Mouse (Mus musculus) Patski (cell line): ENCODE measurements around the gene Tshb. TPM values are rescaled to one million over a fixed set of nuclear protein-coding genes. Genes with fewer than 3 reads are reported as not detected.

Experiments
- ATAC-seq: fragments of 100-300 bp; one replicate; pipeline ENCODE4 v1.8.0; 2021
- CTCF ChIA-PET: fragments of 350-600 bp; sonication (Branson Sonifier 250); formaldehyde crosslinking; loops from one replicate; lab custom pipeline; 2022; ENCODE audit warnings: inconsistent platforms; lab: Charles Lee
- POLR2A ChIA-PET: fragments of 350-600 bp; sonication (Branson Sonifier 250); formaldehyde crosslinking; loops from one replicate; lab custom pipeline; 2022; ENCODE audit warnings: antibody characterized with exemption, inconsistent platforms; lab: Charles Lee
- DNase-seq: peaks from one replicate; pipeline ENCODE4 v3.0.0-alpha.2; 2011; ENCODE audit warnings: low read depth, low spot score
- H3K27me3 ChIP-seq: fragments of 371-371 bp; one replicate; pipeline ENCODE4 v1.5.1; 2021
- CTCF ChIP-seq: fragments of 100-300 bp; IDR thresholded peaks from one replicate; pipeline ENCODE4 v1.5.1; 2021
- in situ Hi-C: fragments of 300-500 bp; cut with MboI; formaldehyde crosslinking; loops from 3 replicates; pipeline ENCODE4 v1.11.1; 2018; ENCODE audit warnings: low pct_unique_long_range_greater_than_20kb, mixed read lengths
- polyA plus RNA-seq: library from polyadenylated mRNA; unstranded; gene quantifications from one replicate; pipeline ENCODE4 v1.2.3, GENCODE M21; 2021

The Tshb gene
- polyA plus RNA-seq, 1 experiment from 2014 or later, result not detected

DNA sequence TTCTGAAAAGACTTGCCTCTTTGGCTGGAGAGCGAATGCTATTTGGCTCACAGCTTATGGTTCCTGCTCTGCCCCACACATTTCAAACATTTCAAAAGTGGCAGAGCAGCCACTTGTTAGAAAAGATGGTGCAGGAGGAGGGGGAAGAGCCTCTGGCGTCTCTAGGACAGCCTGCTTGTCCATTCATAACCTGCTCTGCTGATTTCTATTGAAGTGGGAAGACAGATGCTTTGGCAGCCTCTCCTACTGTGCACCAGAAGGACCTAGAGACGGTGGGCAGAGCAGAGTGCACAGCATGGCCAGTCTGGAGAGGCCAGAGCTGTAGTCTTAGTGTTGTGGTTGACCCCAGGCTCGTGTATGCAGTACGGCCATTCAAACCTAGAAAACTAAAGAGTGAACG, 43.6 kb downstream of the Tshb start:
- ChIA-PET CTCF (interaction anchor here (0.9 to 1.0 kb wide), 2 partner anchors 24 to 25 kb away, joined by 3 to 4 read pairs; no protein-coding TSS in a partner anchor), POLR2A (no interaction called here)
- no peak for TF ChIP-seq CTCF
- ATAC-seq (no peak), DNase-seq (no peak)
- in situ Hi-C loops, result loop anchor here (25.0 kb wide), 1 partner anchor 623 kb away; no protein-coding TSS in a partner anchor
- H3K27me3 ChIP-seq, result peaks cover 9% of the 10 kb centered on the region

DNA sequence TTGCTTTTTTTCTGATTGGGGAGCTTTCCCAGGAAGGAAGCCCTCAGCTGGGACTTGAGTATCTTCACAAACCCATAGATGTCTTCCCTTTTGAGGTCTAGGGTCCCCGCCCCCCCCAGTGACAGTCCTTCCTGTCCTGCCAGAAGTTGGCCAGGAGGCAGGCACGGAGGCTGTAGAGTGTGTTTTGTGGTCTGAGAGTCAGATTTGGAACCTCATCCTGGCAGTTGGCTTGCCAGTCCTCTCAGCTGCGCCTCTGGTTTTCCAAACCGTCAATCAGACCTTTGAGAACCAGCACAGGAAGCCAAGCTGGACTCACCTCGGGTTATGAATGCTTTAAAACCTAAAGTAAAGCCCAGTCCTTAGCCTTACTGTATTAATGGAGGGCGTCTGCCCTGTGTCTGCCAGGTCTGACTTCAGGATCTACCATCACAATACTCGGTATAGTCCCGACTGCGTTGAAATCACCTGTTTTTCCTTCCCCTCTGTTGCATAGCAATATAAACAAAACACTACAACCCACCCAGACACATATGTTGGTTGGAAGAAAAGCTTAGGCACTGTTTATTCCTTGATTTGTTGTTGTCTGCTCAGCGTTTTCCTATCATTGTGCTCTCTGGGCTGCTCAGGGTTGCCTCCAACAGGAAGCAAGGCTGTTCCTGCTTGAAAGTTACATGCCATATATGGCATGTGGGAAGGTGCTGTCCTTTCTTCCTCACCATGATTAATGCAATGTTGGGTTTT, 44.2 kb downstream of the Tshb start:
- peaks cover 12% of the 10 kb centered on the region for H3K27me3 ChIP-seq
- ChIA-PET POLR2A (no interaction called here), CTCF (interaction anchor here (0.8 to 1.0 kb wide), 3 partner anchors 17 to 24 kb away, joined by 3 to 4 read pairs (median 3); no protein-coding TSS in a partner anchor)
- TF ChIP-seq CTCF, result no peak
- in situ Hi-C loops, result loop anchor here (25.0 kb wide), 1 partner anchor 624 kb away; no protein-coding TSS in a partner anchor
- ATAC-seq (no peak), DNase-seq (no peak)

DNA sequence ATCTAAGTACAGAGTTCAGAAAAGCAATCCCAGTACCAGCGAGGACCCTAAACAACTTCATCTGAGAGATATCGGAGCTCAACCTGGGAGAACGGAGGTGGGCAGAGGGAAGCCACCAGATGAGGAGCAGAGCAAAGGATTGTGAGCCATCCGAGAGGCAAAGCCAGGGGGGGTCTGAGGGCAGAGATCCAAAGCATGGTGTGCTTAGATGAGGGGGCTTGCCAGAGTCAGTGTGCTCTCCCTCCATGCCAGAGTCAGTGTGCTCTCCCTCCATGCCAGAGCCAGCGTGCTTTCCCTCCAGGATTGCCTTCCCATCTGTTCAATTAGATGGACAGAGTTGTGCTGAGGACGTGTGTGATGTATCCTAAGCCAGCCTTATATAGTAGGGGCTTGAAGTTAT, 45.4 kb downstream of the Tshb start:
- POLR2A ChIA-PET, result interaction anchor here (1.1 kb wide), 1 partner anchor 10 kb away, joined by 4 read pairs; no protein-coding TSS in a partner anchor
- no peak for TF ChIP-seq CTCF
- peaks cover 17% of the 10 kb centered on the region for H3K27me3 ChIP-seq
- in situ Hi-C loops, result loop anchor here (25.0 kb wide), 1 partner anchor 625 kb away; no protein-coding TSS in a partner anchor
- ATAC-seq, result no peak
- no peak for DNase-seq
- CTCF ChIA-PET, result no interaction called here

DNA sequence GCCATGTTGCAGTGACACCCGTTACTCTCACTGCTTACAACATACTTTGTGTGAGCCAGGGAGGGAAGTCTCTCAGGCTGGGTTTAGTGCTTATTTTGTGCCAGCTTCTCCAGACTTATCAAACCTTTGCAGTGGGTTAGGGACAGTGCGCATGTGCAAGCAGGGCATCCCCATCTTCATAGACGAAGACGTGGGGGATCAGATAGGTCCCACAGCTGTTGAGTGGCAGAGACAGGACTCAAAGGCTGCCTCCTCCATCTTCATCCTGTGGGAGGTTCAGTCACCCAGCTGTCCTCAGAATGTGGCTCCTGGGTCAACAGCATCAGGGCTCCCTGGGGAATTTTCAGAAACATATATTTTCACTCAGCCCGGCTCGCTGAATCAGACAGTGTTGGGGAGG, 46.1 kb downstream of the Tshb start:
- in situ Hi-C loops, result loop anchor here (25.0 kb wide), 1 partner anchor 626 kb away; no protein-coding TSS in a partner anchor
- CTCF ChIA-PET, result interaction anchor here (2.0 kb wide), 1 partner anchor 8 kb away, joined by 6 read pairs; no protein-coding TSS in a partner anchor
- DNase-seq (no peak), ATAC-seq (no peak)
- POLR2A ChIA-PET, result interaction anchor here (1.1 kb wide), 1 partner anchor 9 kb away, joined by 4 read pairs; no protein-coding TSS in a partner anchor
- no peak for TF ChIP-seq CTCF
- H3K27me3 ChIP-seq, result peaks cover 17% of the 10 kb centered on the region

DNA sequence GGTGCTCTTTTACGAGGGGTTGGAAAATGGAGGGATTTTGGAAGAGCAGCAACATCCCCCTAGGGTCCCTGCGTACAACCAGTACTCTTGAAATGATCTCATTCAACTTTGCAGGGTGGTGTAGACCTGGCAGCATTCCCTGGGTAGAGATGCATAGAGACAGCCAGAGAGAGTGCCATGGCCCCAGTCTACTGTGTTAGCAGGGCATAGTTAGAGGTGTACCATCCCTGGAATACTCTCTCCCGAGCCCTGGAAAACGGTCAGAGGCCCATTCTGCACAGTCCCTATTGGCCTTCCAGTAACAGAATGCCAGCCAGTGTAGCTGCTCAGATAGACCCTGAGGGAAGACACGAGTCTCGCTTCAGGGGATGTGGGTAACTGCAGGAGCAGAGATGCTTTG, 46.9 kb downstream of the Tshb start:
- CTCF ChIA-PET, result interaction anchor here (2.0 kb wide), 1 partner anchor 9 kb away, joined by 6 read pairs; no protein-coding TSS in a partner anchor

DNA sequence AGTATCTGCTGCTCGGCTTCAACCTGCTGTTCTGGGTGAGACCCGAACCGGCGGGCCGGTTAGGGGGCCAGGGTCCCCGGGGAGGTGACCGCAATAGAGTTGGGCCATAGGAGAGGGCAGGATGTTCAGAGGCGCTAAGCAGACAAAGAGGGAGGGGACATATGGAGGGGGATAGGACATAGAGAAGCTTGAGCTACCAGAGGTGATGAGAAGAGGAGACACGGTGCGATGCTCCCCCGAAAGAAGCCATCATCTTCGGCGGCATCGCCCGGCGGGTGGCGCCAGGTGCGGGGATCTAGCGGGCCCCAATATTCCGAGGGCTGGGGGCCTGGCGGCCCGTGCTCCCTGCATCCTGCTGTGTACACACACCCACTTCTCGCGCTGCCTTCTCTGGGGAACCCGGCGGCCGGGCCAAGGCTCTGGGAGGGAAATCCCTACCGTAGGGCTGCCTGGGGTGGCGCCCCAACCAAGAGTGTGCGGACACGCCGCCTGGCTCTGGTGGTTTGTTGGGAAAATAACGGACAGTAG, 47.4 kb downstream of the Tshb start:
- no peak for DNase-seq
- peaks cover 20% of the 10 kb centered on the region for H3K27me3 ChIP-seq
- TF ChIP-seq CTCF, result no peak
- no peak for ATAC-seq
- in situ Hi-C loops, result loop anchor here (25.0 kb wide), 1 partner anchor 627 kb away; no protein-coding TSS in a partner anchor
- ChIA-PET CTCF (interaction anchor here (1.3 to 2.0 kb wide), 2 partner anchors 10 to 20 kb away, joined by 3 to 6 read pairs; no protein-coding TSS in a partner anchor), POLR2A (no interaction called here)

More for the DNA sequence above, 46.9 kb downstream of the Tshb start:
- ATAC-seq (no peak), DNase-seq (no peak)
- TF ChIP-seq CTCF, result no peak
- in situ Hi-C loops, result loop anchor here (25.0 kb wide), 1 partner anchor 627 kb away; no protein-coding TSS in a partner anchor
- H3K27me3 ChIP-seq, result peaks cover 17% of the 10 kb centered on the region
- POLR2A ChIA-PET, result no interaction called here

DNA sequence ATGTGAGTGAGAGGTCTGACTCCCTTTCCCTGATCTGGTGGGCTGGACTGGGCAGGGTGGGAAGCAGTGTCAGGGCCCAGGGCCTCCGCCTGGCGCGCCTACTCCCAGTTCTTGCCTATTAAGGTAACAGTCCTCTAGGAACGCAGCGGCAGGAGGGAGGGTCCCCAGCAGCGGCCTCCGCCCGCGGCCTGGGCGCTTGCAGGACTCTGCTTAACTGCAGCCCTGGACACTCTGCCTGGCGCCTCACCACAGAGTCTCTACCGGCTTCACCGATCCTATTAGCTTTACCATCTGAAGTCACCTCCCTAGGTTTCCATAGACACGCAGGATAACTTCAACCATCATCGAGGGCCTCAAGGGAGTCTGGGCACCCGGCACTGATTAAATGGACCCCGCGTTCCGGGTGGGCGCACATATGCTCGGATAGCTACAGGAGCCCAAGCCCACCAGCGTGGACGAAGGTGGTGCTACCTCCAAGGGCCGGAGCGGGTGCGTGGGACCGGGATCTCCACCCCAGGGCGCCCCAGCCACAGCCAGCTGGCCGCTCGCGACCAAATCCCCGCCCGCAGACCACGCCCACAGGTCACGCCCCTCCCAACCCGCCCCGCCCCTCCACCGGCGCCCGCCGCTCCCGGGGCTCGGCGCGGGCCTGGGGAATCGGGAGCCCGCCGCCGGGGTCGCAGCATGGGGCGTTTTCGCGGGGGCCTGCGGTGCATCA, 48.0 kb downstream of the Tshb start, which contains the start of gene Tspan2:
Tspan2 (plus strand) TSS at position 217 of the 718 bp plus-strand sequence.
- ChIA-PET CTCF (interaction anchor here (0.9 to 2.0 kb wide), 4 partner anchors 10 to 485 kb away, joined by 3 to 6 read pairs (median 3); no protein-coding TSS in a partner anchor), POLR2A (no interaction called here)
- in situ Hi-C loops, result loop anchor here (25.0 kb wide), 1 partner anchor 628 kb away; no protein-coding TSS in a partner anchor
- TF ChIP-seq CTCF, result no peak
- DNase-seq, result no peak
- ATAC-seq, result peak; percentile 38
- H3K27me3 ChIP-seq, result peaks cover 20% of the 10 kb centered on the region

DNA sequence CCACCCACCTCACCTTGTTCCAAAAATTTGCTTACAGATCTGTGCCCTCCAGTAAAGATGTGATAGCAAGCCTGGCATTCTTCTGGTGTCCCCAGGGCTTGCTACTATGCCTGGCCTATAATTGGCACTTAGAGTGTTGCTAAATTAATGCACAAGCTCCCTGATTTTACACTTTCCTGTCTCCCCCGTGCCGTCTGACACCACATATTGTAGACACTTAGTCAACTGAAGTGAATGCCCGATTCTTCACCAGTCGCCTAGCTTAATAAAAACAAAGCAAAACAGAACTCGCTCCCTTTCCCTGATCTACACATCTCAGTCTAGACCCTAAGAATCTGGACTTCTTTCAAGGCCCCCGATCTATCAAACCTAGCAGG, 48.6 kb downstream of the Tshb start:
- ChIA-PET POLR2A (no interaction called here), CTCF (interaction anchor here (0.9 to 1.7 kb wide), 4 partner anchors 19 to 485 kb away, joined by 3 read pairs; no protein-coding TSS in a partner anchor)
- ATAC-seq (no peak), DNase-seq (no peak)
- peaks cover 20% of the 10 kb centered on the region for H3K27me3 ChIP-seq
- no peak for TF ChIP-seq CTCF
- in situ Hi-C loops, result loop anchor here (25.0 kb wide), 1 partner anchor 628 kb away; no protein-coding TSS in a partner anchor

DNA sequence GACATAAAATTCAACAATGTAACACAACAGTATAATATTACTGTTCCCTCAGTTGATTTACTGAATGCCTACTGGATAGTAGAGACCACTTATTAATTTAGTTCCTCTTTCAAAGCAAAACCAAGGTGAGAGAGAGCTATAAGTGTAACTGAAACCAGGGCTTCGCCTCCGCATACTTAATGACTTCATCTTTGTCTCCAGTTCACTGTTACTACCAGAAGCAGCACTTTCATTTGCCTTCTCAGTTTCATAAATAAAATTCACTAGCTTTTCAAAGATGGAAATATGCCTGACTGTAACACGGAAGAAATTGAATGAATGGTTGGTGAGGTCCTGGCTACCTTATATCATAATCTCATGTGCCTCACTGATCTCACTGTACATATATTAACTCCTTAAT, 49.5 kb downstream of the Tshb start:
- ChIA-PET CTCF (interaction anchor here (1.0 to 1.7 kb wide), 4 partner anchors 11 to 71 kb away, joined by 3 read pairs; no protein-coding TSS in a partner anchor), POLR2A (no interaction called here)
- ATAC-seq (no peak), DNase-seq (no peak)
- in situ Hi-C loops, result loop anchor here (25.0 kb wide), 1 partner anchor 629 kb away; no protein-coding TSS in a partner anchor
- peaks cover 20% of the 10 kb centered on the region for H3K27me3 ChIP-seq
- no peak for TF ChIP-seq CTCF
